Mouse (Mus musculus): ENCODE results near the gene Tbcc. TPM values are rescaled to one million over a fixed set of nuclear protein-coding genes. Genes with fewer than 3 reads are reported as not detected.

Tbcc gene
- polyA plus RNA-seq, 1 experiment from 2014 or later = 40.2 TPM

GRCm38 (mm10) chr17:46910186-46910585 lies 19.7 kb downstream of the Tbcc start, which contains the start of gene Prph2:
Gene Prph2, plus strand, starts transcription at chr17:46910459.
- Histone ChIP-seq H3K4me3 (ENCODE audit: low read depth, low read length) (no peak within 1 kb of the TSS), H3K4me1 (replicated peaks; ENCODE audit: control insufficient read depth, insufficient read depth, low read length) (no peaks in the 10 kb centered on the region), H3K36me3 (ENCODE audit: control insufficient read depth, insufficient read depth) (no peaks in the 10 kb centered on the region), H3K9ac (ENCODE audit: low read depth, low read length) (no peak within 1 kb of the TSS), H3K9me3 (ENCODE audit: control insufficient read depth) (no peaks in the 10 kb centered on the region), H3K27me3 (replicated peaks; ENCODE audit: control insufficient read depth, insufficient read depth, low read length) (no peaks in the 10 kb centered on the region), H3K4me2 (replicated peaks; ENCODE audit: low read depth) (no peak within 1 kb of the TSS), H3K27ac (ENCODE audit: low read depth, low read length) (no peak within 1 kb of the TSS)
- 90% methylated on average over 10 of the region's 10 CpGs for WGBS
- no peak for ATAC-seq
- TF ChIP-seq CTCF (IDR thresholded peaks at IDR 0.05; ENCODE audit: low read depth) = no peak

- no peak overlapping the region for H3K27ac ChIP-seq (ENCODE audit: low read depth, low read length)
- no peak overlapping the region for H3K4me3 ChIP-seq (ENCODE audit: low read depth, low read length)
- no peak overlapping the region for H3K4me2 ChIP-seq (replicated peaks; ENCODE audit: low read depth)
- 48% methylated on average over 6 of the region's 6 CpGs for WGBS
- H3K9me3 ChIP-seq (ENCODE audit: control insufficient read depth) = no peaks in the 10 kb centered on the region
- no peaks in the 10 kb centered on the region for H3K27me3 ChIP-seq (replicated peaks; ENCODE audit: control insufficient read depth, insufficient read depth, low read length)
- ATAC-seq = no peak
- H3K4me1 ChIP-seq (replicated peaks; ENCODE audit: control insufficient read depth, insufficient read depth, low read length) = no peaks in the 10 kb centered on the region
- H3K9ac ChIP-seq (ENCODE audit: low read depth, low read length) = no peak overlapping the region
- no peak for TF ChIP-seq CTCF (IDR thresholded peaks at IDR 0.05; ENCODE audit: low read depth)
- H3K36me3 ChIP-seq (ENCODE audit: control insufficient read depth, insufficient read depth) = no peaks in the 10 kb centered on the region
Observed at GRCm38 (mm10) chr17:46912331-46912730, 21.8 kb downstream of the Tbcc start.

- H3K4me3 ChIP-seq (ENCODE audit: low read depth, low read length) = no peak overlapping the region
- 36% methylated on average over 3 of the region's 3 CpGs for WGBS
- H3K4me2 ChIP-seq (replicated peaks; ENCODE audit: low read depth) = no peak overlapping the region
- H3K27me3 ChIP-seq (replicated peaks; ENCODE audit: control insufficient read depth, insufficient read depth, low read length) = no peaks in the 10 kb centered on the region
- no peak for ATAC-seq
- no peaks in the 10 kb centered on the region for H3K9me3 ChIP-seq (ENCODE audit: control insufficient read depth)
- TF ChIP-seq CTCF (IDR thresholded peaks at IDR 0.05; ENCODE audit: low read depth) = no peak
- no peak overlapping the region for H3K27ac ChIP-seq (ENCODE audit: low read depth, low read length)
- no peak overlapping the region for H3K9ac ChIP-seq (ENCODE audit: low read depth, low read length)
- H3K4me1 ChIP-seq (replicated peaks; ENCODE audit: control insufficient read depth, insufficient read depth, low read length) = no peaks in the 10 kb centered on the region
- H3K36me3 ChIP-seq (ENCODE audit: control insufficient read depth, insufficient read depth) = no peaks in the 10 kb centered on the region
Observed at GRCm38 (mm10) chr17:46915129-46915528, 24.6 kb downstream of the Tbcc start.

GRCm38 (mm10) chr17:46918951-46919350 lies 28.5 kb downstream of the Tbcc start:
- Histone ChIP-seq H3K4me1 (replicated peaks; ENCODE audit: control insufficient read depth, insufficient read depth, low read length) (no peaks in the 10 kb centered on the region), H3K9me3 (ENCODE audit: control insufficient read depth) (no peaks in the 10 kb centered on the region), H3K4me2 (replicated peaks; ENCODE audit: low read depth) (no peak overlapping the region), H3K4me3 (ENCODE audit: low read depth, low read length) (no peak overlapping the region), H3K9ac (ENCODE audit: low read depth, low read length) (no peak overlapping the region), H3K36me3 (ENCODE audit: control insufficient read depth, insufficient read depth) (no peaks in the 10 kb centered on the region), H3K27ac (ENCODE audit: low read depth, low read length) (no peak overlapping the region), H3K27me3 (replicated peaks; ENCODE audit: control insufficient read depth, insufficient read depth, low read length) (no peaks in the 10 kb centered on the region)
- no peak for TF ChIP-seq CTCF (IDR thresholded peaks at IDR 0.05; ENCODE audit: low read depth)
- ATAC-seq = no peak
- WGBS = 28% methylated on average over 4 of the region's 4 CpGs

- Histone ChIP-seq H3K27me3 (replicated peaks; ENCODE audit: control insufficient read depth, insufficient read depth, low read length) (no peaks in the 10 kb centered on the region), H3K9ac (ENCODE audit: low read depth, low read length) (no peak overlapping the region), H3K4me1 (replicated peaks; ENCODE audit: control insufficient read depth, insufficient read depth, low read length) (no peaks in the 10 kb centered on the region), H3K27ac (ENCODE audit: low read depth, low read length) (no peak overlapping the region), H3K36me3 (ENCODE audit: control insufficient read depth, insufficient read depth) (no peaks in the 10 kb centered on the region), H3K9me3 (ENCODE audit: control insufficient read depth) (no peaks in the 10 kb centered on the region), H3K4me3 (ENCODE audit: low read depth, low read length) (no peak overlapping the region), H3K4me2 (replicated peaks; ENCODE audit: low read depth) (no peak overlapping the region)
- ATAC-seq = no peak
- 50% methylated on average over 6 of the region's 6 CpGs for WGBS
- TF ChIP-seq CTCF (IDR thresholded peaks at IDR 0.05; ENCODE audit: low read depth) = no peak
Observed at GRCm38 (mm10) chr17:46920855-46921254, 30.4 kb downstream of the Tbcc start.

GRCm38 (mm10) chr17:46926192-46926591 lies 35.7 kb downstream of the Tbcc start:
- H3K36me3 ChIP-seq (ENCODE audit: control insufficient read depth, insufficient read depth) = peaks cover 23% of the 10 kb centered on the region
- H3K9ac ChIP-seq (ENCODE audit: low read depth, low read length) = no peak overlapping the region
- H3K9me3 ChIP-seq (ENCODE audit: control insufficient read depth) = no peaks in the 10 kb centered on the region
- WGBS = 64% methylated on average over 5 of the region's 6 CpGs
- TF ChIP-seq CTCF (IDR thresholded peaks at IDR 0.05; ENCODE audit: low read depth) = no peak
- H3K27ac ChIP-seq (ENCODE audit: low read depth, low read length) = no peak overlapping the region
- no peaks in the 10 kb centered on the region for H3K27me3 ChIP-seq (replicated peaks; ENCODE audit: control insufficient read depth, insufficient read depth, low read length)
- no peaks in the 10 kb centered on the region for H3K4me1 ChIP-seq (replicated peaks; ENCODE audit: control insufficient read depth, insufficient read depth, low read length)
- H3K4me2 ChIP-seq (replicated peaks; ENCODE audit: low read depth) = no peak overlapping the region
- ATAC-seq = no peak
- H3K4me3 ChIP-seq (ENCODE audit: low read depth, low read length) = no peak overlapping the region

GRCm38 (mm10) chr17:46926941-46927340 lies 36.5 kb downstream of the Tbcc start:
- peaks cover 30% of the 10 kb centered on the region for H3K36me3 ChIP-seq (ENCODE audit: control insufficient read depth, insufficient read depth)
- no peaks in the 10 kb centered on the region for H3K9me3 ChIP-seq (ENCODE audit: control insufficient read depth)
- no peak overlapping the region for H3K4me3 ChIP-seq (ENCODE audit: low read depth, low read length)
- no peaks in the 10 kb centered on the region for H3K27me3 ChIP-seq (replicated peaks; ENCODE audit: control insufficient read depth, insufficient read depth, low read length)
- H3K4me1 ChIP-seq (replicated peaks; ENCODE audit: control insufficient read depth, insufficient read depth, low read length) = no peaks in the 10 kb centered on the region
- 71% methylated on average over 3 of the region's 3 CpGs for WGBS
- no peak for TF ChIP-seq CTCF (IDR thresholded peaks at IDR 0.05; ENCODE audit: low read depth)
- no peak overlapping the region for H3K27ac ChIP-seq (ENCODE audit: low read depth, low read length)
- no peak overlapping the region for H3K9ac ChIP-seq (ENCODE audit: low read depth, low read length)
- no peak for ATAC-seq
- H3K4me2 ChIP-seq (replicated peaks; ENCODE audit: low read depth) = no peak overlapping the region

Data from intestine, postnatal 0 days (tissue).